Mouse (Mus musculus) erythroblast, embryonic 14.5 days (primary cell): Measurements from ENCODE around the gene Macrod1.

Experiments used
- GATA1 ChIP-seq: IDR thresholded peaks from 2 replicates; pipeline ENCODE4 v1.6.1; 2012; ENCODE audit warnings: low read length, inconsistent platforms, mixed read lengths
- TAL1 ChIP-seq: IDR thresholded peaks from 3 replicates; pipeline ENCODE4 v1.6.1; 2012; ENCODE audit warnings: low read length, inconsistent platforms, mixed read lengths

DNA sequence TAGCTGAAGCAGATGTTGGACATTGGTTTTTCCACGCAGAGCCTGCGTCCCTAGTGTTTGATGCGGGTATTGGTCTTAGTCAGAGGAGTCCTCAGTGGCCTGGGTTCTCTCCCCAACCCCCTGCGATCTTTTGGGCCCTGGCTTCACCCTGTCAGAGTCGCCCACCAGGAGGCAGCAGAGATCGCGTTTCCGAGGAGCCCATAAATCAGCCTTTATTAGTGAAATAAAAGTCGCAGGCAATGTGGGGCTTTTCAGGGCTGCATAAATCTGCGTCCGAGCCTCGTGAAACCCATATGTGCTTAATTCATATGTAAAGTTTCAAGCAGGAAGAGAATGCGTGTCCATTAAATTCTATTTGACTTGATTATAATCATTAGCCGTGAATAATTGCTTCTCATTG lies 11.5 kb downstream of the Macrod1 start:
- TF ChIP-seq GATA1 (no peak), TAL1 (no peak)
